Mouse (Mus musculus) kidney, embryonic 15.5 days (tissue): ENCODE results near the gene Ntn5. TPM values are rescaled to one million over a fixed set of nuclear protein-coding genes. Genes with fewer than 3 reads are reported as not detected.

Experiments used
- ATAC-seq: fragments of 200-750 bp; cut with Nextera tagmentation; replicated peaks from 2 replicates; pipeline ENCODE4 v1.8.0; 2017; ENCODE audit warnings: moderate TSS enrichment; ENCODE audit not compliant: low FRiP score
- H3K27ac ChIP-seq: fragments of 300-500 bp; sonication (generic); 2 replicates; pipeline ENCODE4 v1.5.1; 2015; ENCODE audit warnings: mild to moderate bottlenecking, inconsistent platforms
- H3K27me3 ChIP-seq: fragments of 300-500 bp; sonication (generic); 2 replicates; pipeline ENCODE4 v1.6.1; 2015; ENCODE audit warnings: inconsistent platforms
- H3K36me3 ChIP-seq: fragments of 300-500 bp; sonication (generic); 2 replicates; pipeline ENCODE4 v1.6.1; 2015; ENCODE audit warnings: inconsistent platforms
- H3K4me1 ChIP-seq: fragments of 300-500 bp; sonication (generic); 2 replicates; pipeline ENCODE4 v1.6.1; 2015; ENCODE audit warnings: inconsistent platforms
- H3K4me2 ChIP-seq: fragments of 300-500 bp; sonication (generic); 2 replicates; pipeline ENCODE4 v1.6.1; 2015; ENCODE audit warnings: moderate library complexity, mild to moderate bottlenecking, inconsistent platforms
- H3K4me3 ChIP-seq: fragments of 300-500 bp; sonication (generic); replicated peaks from 2 replicates; pipeline ENCODE4 v1.5.1; 2015; ENCODE audit warnings: mild to moderate bottlenecking, inconsistent platforms
- H3K9ac ChIP-seq: fragments of 300-500 bp; sonication (generic); 2 replicates; pipeline ENCODE4 v1.6.1; 2015; ENCODE audit warnings: mild to moderate bottlenecking, inconsistent platforms
- H3K9me3 ChIP-seq: fragments of 300-500 bp; sonication (generic); replicated peaks from 2 replicates; pipeline ENCODE4 v1.6.1; 2016; ENCODE audit warnings: inconsistent platforms
- WGBS: fragments of 180-500 bp; shearing (Covaris S2); methylation state at CpG from one replicate; pipeline ENCODE4 v1.1.7; 2015; ENCODE audit warnings: mixed read lengths; 5-methylcytosine and 5-hydroxymethylcytosine counted together
- polyA plus RNA-seq: library from polyadenylated mRNA; unstranded; fragments of >200 nt; fragmentation: Nextera tagmentation; extraction: Ambion mirVana; gene quantifications from 2 replicates; pipeline ENCODE4 v1.2.1, GENCODE M21; 2015

Ntn5 gene
- polyA plus RNA-seq, 1 experiment from 2014 or later = 0.21 TPM

DNA sequence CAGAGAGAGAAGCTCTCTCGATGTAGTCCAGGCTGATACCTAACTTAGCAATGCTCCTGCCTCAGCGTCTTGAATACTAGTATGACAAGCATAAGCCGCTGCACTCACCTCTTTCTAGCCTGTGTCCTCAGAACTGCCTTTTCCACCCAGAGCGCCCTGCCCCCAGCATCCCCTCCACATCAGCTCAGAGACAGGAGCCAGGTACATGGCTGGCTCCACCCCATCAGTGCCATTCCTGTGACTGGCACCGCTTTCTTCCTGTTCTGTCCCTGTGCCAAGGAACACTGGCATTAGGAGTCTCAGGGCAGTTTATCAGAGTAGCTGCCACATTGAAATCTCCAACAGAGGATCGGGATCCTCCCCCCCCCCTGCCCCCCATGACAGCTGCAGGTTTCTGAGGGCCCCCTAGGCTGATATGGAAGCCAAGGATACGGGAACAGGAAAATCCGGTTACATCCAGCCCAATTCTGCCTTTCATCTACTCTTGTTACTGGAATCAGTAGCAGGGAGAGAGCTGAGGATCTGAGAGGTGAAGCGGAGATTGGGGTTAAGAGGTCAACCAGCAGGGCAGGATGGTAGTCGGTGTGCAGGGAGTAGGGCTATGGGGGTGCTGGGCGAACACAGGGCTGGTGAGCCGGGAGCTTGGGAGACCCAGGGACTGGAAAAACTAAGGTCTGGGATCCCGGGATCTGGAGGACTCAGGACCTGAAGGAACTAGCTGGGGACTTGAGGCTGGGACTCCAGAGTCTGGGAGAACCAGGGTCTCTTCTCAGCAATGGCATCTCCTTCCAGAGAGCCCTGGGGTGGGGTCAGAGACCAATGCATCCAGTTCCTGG, 18.3 kb upstream of the Ntn5 start:
- 0 out of 2 replicates have a peak overlapping the region, but pooled peaks have one; percentile 5 for H3K4me2 ChIP-seq
- ATAC-seq = 0 out of 2 replicates have a peak, but pooled peaks have one; percentile 25

DNA sequence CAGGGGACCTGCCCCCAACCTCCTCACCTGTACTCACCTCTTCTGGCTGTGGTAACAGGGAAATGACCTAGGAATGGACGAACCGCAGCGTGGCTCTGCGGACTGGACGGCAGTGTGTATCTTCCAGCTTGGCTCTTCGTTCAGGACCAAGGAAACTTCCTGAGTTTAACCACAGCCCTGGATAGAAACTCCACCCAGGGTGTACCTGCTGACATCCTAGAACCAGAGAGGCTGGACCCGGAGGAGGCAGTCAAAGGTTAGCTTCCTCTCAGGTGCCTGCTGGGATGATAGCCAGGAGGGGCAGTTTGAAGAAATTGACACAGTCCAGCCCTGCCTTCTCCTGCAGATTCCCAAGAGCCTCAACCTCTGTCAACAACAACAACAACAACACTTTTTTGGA, 17.7 kb upstream of the Ntn5 start, which contains the start of gene Fut2:
Gene Fut2 (minus strand): TSS at position 234 of the 400 bp plus-strand sequence.
- no peak within 1 kb of the TSS for H3K4me3 ChIP-seq
- H3K36me3 ChIP-seq = no peaks in the 10 kb centered on the region
- H3K4me2 ChIP-seq = 0 out of 2 replicates have a peak within 1 kb of the TSS, but pooled peaks have one; percentile 5
- no peak within 1 kb of the TSS for H3K9ac ChIP-seq
- peaks cover 39% of the 10 kb centered on the region for H3K4me1 ChIP-seq
- 0 out of 2 replicates have a peak within 1 kb of the TSS, but pooled peaks have one; percentile 15 for H3K27ac ChIP-seq
- no peaks in the 10 kb centered on the region for H3K9me3 ChIP-seq
- no peak for ATAC-seq
- WGBS = 75% methylated on average over 7 of the region's 7 CpGs
- H3K27me3 ChIP-seq = no peaks in the 10 kb centered on the region

More for the DNA sequence above, 18.3 kb upstream of the Ntn5 start:
- H3K4me3 ChIP-seq = no peak overlapping the region
- H3K27me3 ChIP-seq = no peaks in the 10 kb centered on the region
- no peaks in the 10 kb centered on the region for H3K36me3 ChIP-seq
- H3K9ac ChIP-seq = no peak overlapping the region
- 53% methylated on average over 13 of the region's 13 CpGs for WGBS
- H3K4me1 ChIP-seq = peaks cover 41% of the 10 kb centered on the region
- H3K9me3 ChIP-seq = no peaks in the 10 kb centered on the region
- H3K27ac ChIP-seq = 0 out of 2 replicates have a peak overlapping the region, but pooled peaks have one; percentile 15

DNA sequence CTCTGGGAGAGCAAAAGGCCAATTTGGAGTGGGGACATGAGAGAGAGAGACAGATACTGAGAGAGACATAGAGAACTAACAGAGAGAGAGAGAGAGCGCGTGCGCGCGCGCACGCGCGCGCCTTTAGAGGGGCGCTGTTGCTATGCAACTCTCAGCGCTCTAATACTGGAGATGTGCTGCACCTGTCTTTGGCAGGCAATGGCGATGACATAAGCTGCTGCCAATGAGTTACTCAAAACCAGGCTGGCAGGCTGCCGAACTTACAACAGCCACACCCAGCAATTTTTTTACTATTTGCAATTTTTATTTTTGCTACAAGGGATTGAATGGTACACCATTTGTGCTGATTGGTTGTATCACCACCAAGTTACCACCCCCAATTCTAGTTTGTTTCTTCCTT, 16.1 kb upstream of the Ntn5 start:
- WGBS = 70% methylated on average over 14 of the region's 14 CpGs
- no peak for ATAC-seq
- no peak overlapping the region for H3K27ac ChIP-seq
- H3K9me3 ChIP-seq = no peaks in the 10 kb centered on the region
- H3K4me2 ChIP-seq = no peak overlapping the region
- H3K27me3 ChIP-seq = no peaks in the 10 kb centered on the region
- peaks cover 39% of the 10 kb centered on the region for H3K4me1 ChIP-seq
- no peak overlapping the region for H3K4me3 ChIP-seq
- H3K9ac ChIP-seq = no peak overlapping the region
- H3K36me3 ChIP-seq = no peaks in the 10 kb centered on the region

DNA sequence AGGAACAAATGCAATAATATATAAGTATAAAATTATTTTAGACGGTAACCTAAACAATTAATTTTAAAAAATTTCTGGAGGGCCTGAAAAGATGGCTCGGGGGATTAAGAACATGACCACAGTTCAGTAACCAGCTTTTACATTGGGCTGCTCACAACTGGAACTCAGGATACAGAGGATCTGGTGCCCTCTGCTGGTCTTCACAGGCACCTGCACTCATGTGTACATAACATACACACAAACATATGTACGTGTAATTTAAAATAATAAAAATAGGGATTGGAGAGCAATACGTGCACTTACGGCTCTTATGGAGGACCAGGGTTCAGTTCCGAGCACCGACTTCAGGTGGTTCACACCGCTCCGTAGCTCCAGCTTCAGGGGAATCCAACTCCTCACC, 14.9 kb upstream of the Ntn5 start:
- Histone ChIP-seq H3K4me1 (peaks cover 33% of the 10 kb centered on the region), H3K4me2 (no peak overlapping the region), H3K27ac (no peak overlapping the region), H3K36me3 (no peaks in the 10 kb centered on the region), H3K9me3 (no peaks in the 10 kb centered on the region), H3K9ac (no peak overlapping the region), H3K4me3 (no peak overlapping the region), H3K27me3 (no peaks in the 10 kb centered on the region)
- no peak for ATAC-seq
- WGBS = 95% methylated on average over 9 of the region's 9 CpGs

DNA sequence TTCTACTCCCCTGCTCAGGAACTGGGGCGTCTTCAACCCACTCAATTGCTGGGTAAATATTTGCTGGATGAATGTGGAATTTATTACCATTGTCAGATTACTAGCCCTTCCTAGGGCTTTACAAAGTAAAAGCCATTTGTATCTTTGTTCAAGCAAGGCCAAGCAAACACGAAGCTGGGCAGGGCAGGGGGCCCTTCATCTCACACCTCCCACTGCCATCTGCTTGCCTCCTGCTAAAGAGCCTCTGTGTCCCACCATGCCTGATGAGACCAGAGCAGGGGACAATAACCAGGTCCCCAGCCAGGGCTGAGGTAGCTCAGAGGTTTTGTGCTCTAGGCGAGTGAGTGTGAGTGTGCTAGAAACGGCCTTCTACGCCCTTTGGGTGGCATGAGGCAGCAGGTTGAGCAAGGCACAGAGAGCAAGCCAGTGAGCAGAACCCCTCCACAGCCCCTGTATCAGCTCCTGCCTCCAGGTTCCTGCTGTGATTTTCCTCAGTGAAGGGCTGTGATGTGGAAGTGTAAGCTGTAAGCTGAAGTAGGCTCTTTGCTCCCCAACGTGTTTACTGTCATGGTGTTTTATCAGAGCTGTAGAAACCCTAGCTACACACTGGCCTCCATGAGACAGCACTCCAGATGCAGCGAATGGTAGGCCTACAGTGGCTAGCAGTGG, 6.1 kb upstream of the Ntn5 start:
- Histone ChIP-seq H3K4me2 (no peak overlapping the region), H3K27me3 (no peaks in the 10 kb centered on the region), H3K4me1 (peaks cover 20% of the 10 kb centered on the region), H3K9ac (no peak overlapping the region), H3K27ac (no peak overlapping the region), H3K4me3 (no peak overlapping the region), H3K36me3 (no peaks in the 10 kb centered on the region), H3K9me3 (no peaks in the 10 kb centered on the region)
- 64% methylated on average over 7 of the region's 7 CpGs for WGBS
- ATAC-seq = no peak

DNA sequence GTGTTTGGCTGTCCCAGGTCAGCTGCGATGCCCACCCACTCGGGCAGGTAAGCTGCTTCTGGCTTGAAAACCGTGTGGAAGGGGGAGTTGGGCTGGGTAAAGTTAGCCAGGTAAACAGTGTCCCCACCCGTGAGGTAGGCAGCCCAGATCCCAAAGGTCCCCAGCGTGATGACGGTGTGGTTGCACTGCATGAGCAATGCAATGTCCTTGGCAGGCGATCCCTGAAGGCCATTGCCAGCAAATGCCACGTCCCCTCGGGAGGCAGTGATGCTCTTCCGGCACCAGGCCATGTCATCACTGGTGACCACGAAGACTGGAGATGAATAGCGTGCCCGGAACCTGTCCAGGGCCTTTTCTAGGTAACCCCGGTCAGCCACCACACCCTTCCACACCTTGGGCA, 5.3 kb upstream of the Ntn5 start:
- ATAC-seq = no peak
- no peak overlapping the region for H3K4me3 ChIP-seq
- H3K9me3 ChIP-seq = no peaks in the 10 kb centered on the region
- H3K36me3 ChIP-seq = no peaks in the 10 kb centered on the region
- 95% methylated on average over 14 of the region's 14 CpGs for WGBS
- H3K9ac ChIP-seq = no peak overlapping the region
- H3K27ac ChIP-seq = no peak overlapping the region
- H3K4me2 ChIP-seq = no peak overlapping the region
- no peaks in the 10 kb centered on the region for H3K27me3 ChIP-seq
- H3K4me1 ChIP-seq = peaks cover 25% of the 10 kb centered on the region

DNA sequence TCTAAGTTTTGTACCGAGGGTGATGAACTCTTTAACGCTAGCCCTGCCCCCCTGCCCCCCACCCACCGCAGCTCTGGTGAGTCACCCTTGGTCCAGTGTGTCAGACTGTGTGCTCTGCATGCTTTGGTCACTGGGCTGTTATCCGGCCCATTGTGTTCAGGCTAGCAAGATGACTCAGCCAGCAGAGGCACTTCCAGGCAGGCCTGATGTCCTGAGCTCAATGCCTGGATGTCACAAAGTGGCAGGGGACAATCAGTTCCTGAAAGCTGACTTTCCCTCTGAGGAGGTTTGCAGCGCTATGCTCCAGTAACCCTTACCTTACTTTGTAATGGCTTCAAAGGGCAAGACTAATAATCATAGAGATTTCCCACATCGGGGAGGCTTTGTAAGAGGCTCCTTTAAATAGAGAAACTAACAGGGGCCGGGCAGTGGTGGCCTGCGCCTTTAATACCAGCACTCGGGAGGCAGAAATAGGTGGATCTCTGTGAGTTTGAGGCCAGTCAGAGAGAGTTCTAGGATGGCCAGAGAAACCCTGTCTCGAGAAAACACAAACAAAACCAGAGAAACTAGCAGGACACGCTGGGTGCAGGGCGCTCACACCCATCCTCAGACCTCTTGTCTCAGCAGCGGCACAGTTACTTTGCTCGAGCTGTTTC, 3.7 kb upstream of the Ntn5 start:
- no peak overlapping the region for H3K4me2 ChIP-seq
- ATAC-seq = no peak
- no peak overlapping the region for H3K9ac ChIP-seq
- no peaks in the 10 kb centered on the region for H3K36me3 ChIP-seq
- H3K27me3 ChIP-seq = no peaks in the 10 kb centered on the region
- WGBS = 65% methylated on average over 14 of the region's 14 CpGs
- no peaks in the 10 kb centered on the region for H3K9me3 ChIP-seq
- H3K4me3 ChIP-seq = no peak overlapping the region
- peaks cover 32% of the 10 kb centered on the region for H3K4me1 ChIP-seq
- peak overlapping the region; percentile 54 for H3K27ac ChIP-seq

DNA sequence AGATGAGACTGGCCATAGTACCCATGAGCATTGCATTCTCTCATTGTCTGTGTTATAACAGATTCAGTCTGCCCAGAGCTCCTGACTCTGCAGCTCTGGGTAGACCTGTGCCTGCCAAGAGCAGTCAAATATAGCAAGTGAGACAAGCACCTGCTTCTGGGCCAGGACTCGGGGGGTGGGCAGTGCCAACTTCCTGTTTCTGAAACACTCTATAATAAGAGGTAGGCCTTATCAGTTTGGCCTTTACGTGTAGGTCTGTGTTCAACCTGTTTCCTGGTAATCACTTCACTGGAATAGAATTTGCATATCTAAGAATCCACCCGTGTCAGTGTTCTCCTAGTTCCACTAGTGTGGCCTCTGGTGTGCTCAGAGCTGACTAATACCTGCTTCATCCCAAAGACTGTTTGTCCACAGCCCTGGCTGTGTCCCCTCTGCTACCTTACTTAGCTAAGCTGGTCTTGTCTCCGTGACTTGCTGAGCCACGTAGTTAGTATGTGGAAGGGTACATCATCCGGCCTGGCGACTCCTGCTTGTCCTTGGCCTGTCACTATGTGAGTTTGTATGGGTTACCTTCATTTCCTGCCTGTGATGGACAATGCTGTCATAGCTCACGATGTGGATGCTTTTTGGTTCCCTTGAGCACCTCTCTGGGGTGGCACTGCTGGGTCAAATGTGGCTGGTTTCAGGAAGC, 2.6 kb upstream of the Ntn5 start:
- Histone ChIP-seq H3K9ac (no peak overlapping the region), H3K4me3 (no peak overlapping the region), H3K4me2 (no peak overlapping the region), H3K4me1 (peaks cover 41% of the 10 kb centered on the region), H3K9me3 (no peaks in the 10 kb centered on the region), H3K27ac (no peak overlapping the region), H3K27me3 (0 out of 2 replicates have a peak, but pooled peaks cover under 1% of the 10 kb centered on the region), H3K36me3 (no peaks in the 10 kb centered on the region)
- WGBS = 85% methylated on average over 8 of the region's 8 CpGs
- no peak for ATAC-seq

DNA sequence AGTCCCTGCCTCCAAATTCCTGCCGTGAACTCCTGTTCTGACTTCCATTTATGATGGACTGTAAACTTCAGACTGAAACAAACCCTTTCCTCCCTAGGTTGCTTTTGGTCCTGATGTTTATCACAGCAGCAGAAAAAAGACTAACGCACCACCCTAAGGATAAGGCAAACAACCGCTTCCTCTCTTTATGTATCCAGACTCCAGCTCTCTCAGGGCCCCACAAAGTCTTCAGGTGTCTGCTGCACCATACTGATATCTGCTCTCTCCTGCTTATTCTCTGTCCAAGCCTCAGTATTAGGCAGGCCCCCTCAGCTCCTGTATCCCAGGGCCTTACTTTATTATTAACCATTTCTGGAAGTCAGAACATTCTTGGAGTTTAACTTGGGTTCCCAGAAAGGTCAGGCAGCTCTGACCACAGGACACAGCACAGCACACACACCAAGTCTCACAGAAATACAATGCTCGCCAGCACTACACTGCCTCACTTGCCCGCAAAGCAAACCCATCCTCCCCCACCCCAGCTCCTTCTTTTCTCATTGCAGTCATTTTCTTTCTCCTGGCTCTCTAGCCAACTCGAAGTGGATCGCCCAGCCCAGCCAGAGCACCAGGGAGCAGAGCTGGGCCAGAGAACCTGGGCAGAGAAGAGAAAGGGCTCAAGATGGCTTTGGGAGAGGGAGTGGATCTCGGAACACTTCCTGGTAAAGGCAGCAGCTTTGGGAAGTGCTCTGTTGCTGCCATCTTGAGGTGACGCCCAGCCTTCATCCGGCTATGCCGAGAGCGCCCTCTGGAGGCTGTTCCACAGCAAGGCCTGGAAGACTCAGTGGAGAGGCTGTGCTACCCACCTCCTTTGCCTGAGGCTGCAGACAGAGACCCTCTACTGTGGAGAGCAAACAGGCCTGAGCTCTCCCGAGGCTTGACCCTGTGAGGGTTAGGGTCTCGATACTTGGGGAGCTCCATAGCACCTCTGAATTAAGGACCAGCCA, 1.4 kb upstream of the Ntn5 start:
- peaks cover 47% of the 10 kb centered on the region for H3K4me1 ChIP-seq
- H3K4me2 ChIP-seq = peak overlapping the region; percentile 51
- H3K9ac ChIP-seq = 0 out of 2 replicates have a peak overlapping the region, but pooled peaks have one; percentile 26
- H3K27me3 ChIP-seq = 0 out of 2 replicates have a peak, but pooled peaks cover 3% of the 10 kb centered on the region
- no peaks in the 10 kb centered on the region for H3K36me3 ChIP-seq
- H3K9me3 ChIP-seq = no peaks in the 10 kb centered on the region
- peak overlapping the region; percentile 74 for H3K27ac ChIP-seq
- no peak overlapping the region for H3K4me3 ChIP-seq
- WGBS = 28% methylated on average over 14 of the region's 14 CpGs
- peak; percentile 53 for ATAC-seq

DNA sequence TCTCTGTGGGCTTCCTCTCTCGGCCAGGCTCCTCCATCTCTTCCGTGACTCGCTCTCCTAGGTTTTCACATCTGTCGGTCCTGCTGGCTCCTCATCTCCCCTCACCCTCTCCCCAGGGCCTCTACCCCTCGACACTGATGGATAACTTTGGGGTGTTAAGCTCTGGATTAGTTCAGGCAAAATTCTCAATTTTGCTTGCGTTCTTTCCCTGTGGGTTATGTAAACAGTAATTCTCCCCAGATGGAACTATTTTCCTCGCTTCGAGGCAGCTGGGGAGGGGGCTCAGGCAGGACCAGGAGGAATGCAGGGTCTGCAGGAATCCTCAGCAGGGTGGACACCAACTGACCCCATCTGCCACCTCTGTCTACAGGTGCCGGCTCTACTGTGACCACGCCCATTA, 2.0 kb downstream of the Ntn5 start:
- Histone ChIP-seq H3K4me1 (peaks cover 53% of the 10 kb centered on the region), H3K27ac (no peak overlapping the region), H3K4me3 (no peak overlapping the region), H3K27me3 (0 out of 2 replicates have a peak, but pooled peaks cover 3% of the 10 kb centered on the region), H3K4me2 (no peak overlapping the region), H3K9me3 (no peaks in the 10 kb centered on the region), H3K9ac (no peak overlapping the region), H3K36me3 (no peaks in the 10 kb centered on the region)
- 47% methylated on average over 10 of the region's 10 CpGs for WGBS
- no peak for ATAC-seq
